Mouse (Mus musculus) midbrain, postnatal 0 days (tissue): ENCODE data around the gene Ppil4. TPM values are rescaled to one million over a fixed set of nuclear protein-coding genes. Genes with fewer than 3 reads are reported as not detected.
A peak's percentile ranks its signal among the peaks of the same experiment; 100 is the strongest.
"Not testable (repeated sequence)": the region's sequence is repeated elsewhere in the genome, so short reads cannot be mapped to it uniquely, and the experiment has no call there.

Experiments used
- ATAC-seq: fragments of 200-750 bp; cut with Nextera tagmentation; 2 replicates; pipeline ENCODE4 v1.8.0; 2017; ENCODE audit warnings: moderate number of reproducible peaks, mild to moderate bottlenecking, moderate TSS enrichment, moderate library complexity; ENCODE audit not compliant: low FRiP score
- DNase-seq: peaks from one replicate; pipeline ENCODE4 v3.0.0-alpha.2; 2015; ENCODE audit warnings: low spot score
- H3K27ac ChIP-seq: fragments of 300-500 bp; sonication (generic); 2 replicates; pipeline ENCODE4 v1.5.1; 2014; ENCODE audit warnings: low read depth, mild to moderate bottlenecking, low read length, mixed read lengths
- H3K27me3 ChIP-seq: fragments of 300-500 bp; sonication (generic); 2 replicates; pipeline ENCODE4 v1.6.1; 2014; ENCODE audit warnings: low read length, control low read depth, mixed read lengths; ENCODE audit not compliant: insufficient read depth
- H3K36me3 ChIP-seq: fragments of 300-500 bp; sonication (generic); 2 replicates; pipeline ENCODE4 v1.6.1; 2014; ENCODE audit warnings: low read length, control low read depth, mixed read lengths; ENCODE audit not compliant: insufficient read depth
- H3K4me1 ChIP-seq: fragments of 300-500 bp; sonication (generic); 2 replicates; pipeline ENCODE4 v1.6.1; 2014; ENCODE audit warnings: mild to moderate bottlenecking, control low read depth, antibody characterized with exemption, low read length, mixed read lengths; ENCODE audit not compliant: insufficient read depth
- H3K4me2 ChIP-seq: fragments of 300-500 bp; sonication (generic); 2 replicates; pipeline ENCODE4 v1.6.1; 2014; ENCODE audit warnings: low read depth, mild to moderate bottlenecking, low read length, mixed read lengths; ENCODE audit not compliant: poor library complexity, severe bottlenecking
- H3K4me3 ChIP-seq: fragments of 300-500 bp; sonication (generic); 2 replicates; pipeline ENCODE4 v1.5.1; 2014; ENCODE audit warnings: low read depth, mild to moderate bottlenecking, low read length, moderate library complexity
- H3K9ac ChIP-seq: fragments of 300-500 bp; sonication (generic); replicated peaks from 2 replicates; pipeline ENCODE4 v1.6.1; 2014; ENCODE audit warnings: mild to moderate bottlenecking, low read length, moderate library complexity, mixed read lengths; ENCODE audit not compliant: poor library complexity, severe bottlenecking
- H3K9me3 ChIP-seq: fragments of 300-500 bp; sonication (generic); 2 replicates; pipeline ENCODE4 v1.6.1; 2016; ENCODE audit warnings: low read length, control low read depth
- CTCF ChIP-seq: IDR thresholded peaks from 2 replicates; pipeline ENCODE4 v1.5.1; 2016; ENCODE audit warnings: antibody characterized with exemption, mild to moderate bottlenecking
- WGBS: fragments of 180-500 bp; shearing (Covaris S2); extraction: QIAGEN DNeasy Blood & Tissue Kit; methylation state at CpG from one replicate; pipeline ENCODE4 v1.1.7; 2014; 5-methylcytosine and 5-hydroxymethylcytosine counted together
- polyA plus RNA-seq: library from polyadenylated mRNA; unstranded; fragments of >200 nt; fragmentation: Nextera tagmentation; extraction: Ambion mirVana; gene quantifications from 2 replicates; pipeline ENCODE4 v1.2.1, GENCODE M21; 2015
- total RNA-seq: library from RNA; depleted of rRNA; stranded (reverse); fragments of >200 nt; gene quantifications from 2 replicates; pipeline ENCODE4 v1.2.3, GENCODE M21; 2014; rRNA removed

Ppil4 gene
- total RNA-seq (30.6 and 40.5 TPM in 2 replicates), polyA plus RNA-seq (46.0 and 50.6 TPM in 2 replicates)

- DNase-seq: peak; percentile 96
- Histone ChIP-seq H3K9ac (peak within 1 kb of the TSS; percentile 93), H3K27me3 (no peaks in the 10 kb centered on the region), H3K36me3 (peaks cover 11% of the 10 kb centered on the region; the same call in 1 of the 2 replicates), H3K4me1 (peaks cover 5% of the 10 kb centered on the region), H3K9me3 (no peaks in the 10 kb centered on the region), H3K4me3 (peak within 1 kb of the TSS; percentile 75), H3K4me2 (peak within 1 kb of the TSS; percentile 80), H3K27ac (peak within 1 kb of the TSS; percentile 74)
- WGBS: under 1% methylated on average over 52 of the region's 52 CpGs
- no peak for TF ChIP-seq CTCF
- peak; percentile 94 for ATAC-seq
Measured at GRCm38 (mm10) chr10:7792751-7793385, at the start of gene Ppil4, which contains the start of gene Ginm1. Gene Ppil4 (plus strand): TSS chr10:7792891. Gene Ginm1 (minus strand): TSS chr10:7792824.

DNA sequence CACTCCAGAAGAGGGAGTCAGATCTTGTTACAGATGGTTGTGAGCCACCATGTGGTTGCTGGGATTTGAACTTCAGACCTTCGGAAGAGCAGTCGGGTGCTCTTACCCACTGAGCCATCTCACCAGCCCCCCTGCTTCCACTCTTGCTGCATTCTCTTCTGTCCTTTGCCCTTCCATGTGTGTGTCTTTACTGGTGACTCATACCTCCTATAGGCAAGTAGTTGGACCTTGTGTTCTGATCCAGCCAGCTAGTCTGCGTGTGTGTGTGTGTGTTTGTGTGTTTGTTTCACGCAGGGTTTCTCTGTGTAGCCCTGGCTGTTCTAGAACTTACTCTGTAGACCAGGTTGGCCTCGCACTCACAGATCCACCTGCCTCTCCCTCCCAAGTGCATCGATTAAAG, 47.2 kb upstream of the Ppil4 start:
- H3K9ac ChIP-seq, H3K9me3 ChIP-seq, H3K4me2 ChIP-seq, H3K27ac ChIP-seq, H3K4me1 ChIP-seq, H3K4me3 ChIP-seq, ATAC-seq, H3K27me3 ChIP-seq, DNase-seq: not testable (repeated sequence)
- peaks cover 32% of the 10 kb centered on the region for H3K36me3 ChIP-seq
- 97% methylated on average over 6 of the region's 6 CpGs for WGBS

- ATAC-seq: no peak
- Histone ChIP-seq H3K9ac (no peak overlapping the region), H3K9me3 (no peaks in the 10 kb centered on the region), H3K36me3 (peaks cover 25% of the 10 kb centered on the region), H3K4me2 (no peak overlapping the region), H3K4me1 (no peaks in the 10 kb centered on the region), H3K27me3 (no peaks in the 10 kb centered on the region), H3K4me3 (no peak overlapping the region), H3K27ac (no peak overlapping the region)
- no peak for DNase-seq
- 93% methylated on average over 6 of the region's 6 CpGs for WGBS
- no peak for TF ChIP-seq CTCF
Measured at GRCm38 (mm10) chr10:7748752-7749151, 43.9 kb upstream of the Ppil4 start.

- no peak overlapping the region for H3K4me3 ChIP-seq
- H3K36me3 ChIP-seq: peaks cover 40% of the 10 kb centered on the region
- no peak overlapping the region for H3K4me2 ChIP-seq
- no peaks in the 10 kb centered on the region for H3K4me1 ChIP-seq
- WGBS: 90% methylated on average over 2 of the region's 2 CpGs
- ATAC-seq (no peak), DNase-seq (no peak)
- no peak overlapping the region for H3K9ac ChIP-seq
- no peaks in the 10 kb centered on the region for H3K9me3 ChIP-seq
- no peaks in the 10 kb centered on the region for H3K27me3 ChIP-seq
- no peak overlapping the region for H3K27ac ChIP-seq
- TF ChIP-seq CTCF: no peak
Measured at GRCm38 (mm10) chr10:7757544-7757943, 35.1 kb upstream of the Ppil4 start.

DNA sequence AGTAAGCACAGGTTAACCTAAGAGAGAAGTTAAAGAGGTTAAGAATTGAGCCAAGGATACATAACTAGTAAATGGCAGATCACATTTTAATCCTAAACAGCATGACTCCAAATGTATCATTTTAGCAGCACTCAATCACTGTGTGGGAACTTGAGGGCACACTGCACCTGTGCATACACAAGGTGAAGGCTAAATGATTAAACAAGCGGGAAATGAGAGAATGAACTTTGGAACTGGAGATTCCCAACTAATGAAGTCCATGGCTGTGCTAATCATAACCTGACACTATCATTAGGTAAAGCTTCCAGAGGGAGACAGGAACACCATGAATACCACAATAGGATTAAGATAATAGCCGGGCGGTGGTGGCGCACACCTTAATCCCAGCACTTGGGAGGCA, 20.3 kb upstream of the Ppil4 start:
- Histone ChIP-seq H3K4me2 (no peak overlapping the region), H3K4me1 (no peaks in the 10 kb centered on the region), H3K36me3 (peaks cover 46% of the 10 kb centered on the region), H3K9me3 (no peaks in the 10 kb centered on the region), H3K4me3 (no peak overlapping the region), H3K9ac (no peak overlapping the region), H3K27ac (no peak overlapping the region), H3K27me3 (no peaks in the 10 kb centered on the region)
- ATAC-seq: no peak
- DNase-seq: no peak
- no peak for TF ChIP-seq CTCF
- WGBS: 88% methylated on average over 4 of the region's 4 CpGs

GRCm38 (mm10) chr10:7772769-7773168, 19.9 kb upstream of the Ppil4 start:
- WGBS: 91% methylated on average over 1 of the region's 1 CpGs
- H3K36me3 ChIP-seq: peaks cover 46% of the 10 kb centered on the region

More at GRCm38 (mm10) chr10:7772769-7773168, 19.9 kb upstream of the Ppil4 start:
- no peak for DNase-seq
- Histone ChIP-seq H3K9ac (no peak overlapping the region), H3K27ac (no peak overlapping the region), H3K27me3 (no peaks in the 10 kb centered on the region), H3K4me2 (no peak overlapping the region), H3K4me1 (no peaks in the 10 kb centered on the region), H3K9me3 (no peaks in the 10 kb centered on the region), H3K4me3 (no peak overlapping the region)
- ATAC-seq: no peak
- TF ChIP-seq CTCF: no peak
